Mouse (Mus musculus) G1E-ER4 (cell line): Measurements from ENCODE around the gene Fam181b. TPM values are rescaled to one million over a fixed set of nuclear protein-coding genes. Genes with fewer than 3 reads are reported as not detected.

Experiments
- GATA1 ChIP-seq: IDR thresholded peaks from one replicate; pipeline ENCODE4 v1.8.0; 2012; ENCODE audit warnings: low read length, inconsistent platforms
- polyA plus RNA-seq: library from polyadenylated mRNA; stranded (reverse); fragments of >175 nt; gene quantifications from 2 replicates; pipeline ENCODE4 v1.2.3, GENCODE M21; 2012

Fam181b gene
- not detected in 2 replicates for polyA plus RNA-seq

DNA sequence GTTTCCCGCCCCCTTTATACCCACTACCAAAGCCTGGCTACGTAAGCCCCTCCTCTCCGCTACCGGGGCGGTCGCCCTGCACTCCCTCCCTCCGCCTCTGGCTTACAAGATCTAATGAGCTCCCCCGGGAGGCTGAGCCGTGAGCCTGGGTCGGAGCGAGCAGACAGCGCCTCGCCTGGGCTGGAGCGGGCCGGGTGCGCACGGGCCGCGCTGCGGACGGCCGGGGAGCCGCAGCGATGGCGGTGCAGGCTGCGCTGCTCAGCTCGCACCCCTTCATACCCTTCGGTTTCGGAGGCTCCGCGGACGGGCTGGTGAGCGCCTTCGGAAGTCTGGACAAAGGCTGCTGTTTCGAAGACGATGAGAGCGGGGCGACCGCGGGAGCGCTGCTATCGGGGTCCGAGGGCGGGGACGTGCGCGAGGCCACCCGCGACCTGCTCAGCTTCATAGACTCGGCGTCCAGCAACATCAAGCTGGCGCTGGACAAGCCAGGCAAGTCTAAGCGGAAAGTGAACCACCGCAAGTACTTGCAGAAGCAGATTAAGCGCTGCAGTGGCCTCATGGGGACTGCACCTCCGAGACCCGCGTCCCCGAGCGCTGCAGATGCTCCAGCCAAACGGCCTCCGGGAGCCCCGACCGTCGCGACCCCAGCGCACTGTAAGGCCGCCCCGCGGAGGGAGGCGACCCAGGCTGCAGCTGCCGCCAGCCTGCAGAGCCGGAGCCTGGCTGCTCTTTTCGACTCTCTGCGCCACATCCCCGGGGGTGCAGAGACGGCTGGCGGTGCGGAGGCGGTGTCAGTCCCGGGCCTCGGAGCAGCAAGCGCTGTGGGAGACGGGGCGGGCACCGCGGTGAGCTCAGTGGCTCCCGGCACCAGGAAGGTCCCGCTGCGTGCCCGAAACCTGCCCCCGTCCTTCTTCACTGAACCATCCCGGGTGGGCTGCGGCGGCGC is at the start of gene Fam181b:
Gene Fam181b (plus strand): TSS at position 81 of the 946 bp plus-strand sequence.
- no peak for TF ChIP-seq GATA1

GRCm38 (mm10) chr7:93037763-93038471 is 41.7 kb upstream of the Fam181b start:
- no peak for TF ChIP-seq GATA1

DNA sequence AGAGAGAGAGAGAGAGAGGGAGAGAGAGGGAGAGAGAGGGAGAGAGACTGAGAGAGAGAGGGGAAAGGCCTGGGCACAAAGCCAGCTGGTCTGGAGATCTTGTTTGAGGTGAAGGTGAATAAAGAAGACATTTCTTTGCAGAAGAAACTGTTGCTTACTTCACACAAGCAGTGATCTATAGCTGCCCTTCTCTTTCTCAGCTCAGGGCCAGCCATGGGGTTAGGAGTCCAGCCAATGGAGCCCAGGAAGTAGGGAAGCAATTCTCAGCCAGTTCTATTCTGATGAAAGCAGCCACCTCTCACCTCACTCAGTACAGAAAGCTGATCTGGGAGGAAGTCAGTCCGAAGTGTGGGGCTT is 41.2 kb upstream of the Fam181b start:
- no peak for TF ChIP-seq GATA1

DNA sequence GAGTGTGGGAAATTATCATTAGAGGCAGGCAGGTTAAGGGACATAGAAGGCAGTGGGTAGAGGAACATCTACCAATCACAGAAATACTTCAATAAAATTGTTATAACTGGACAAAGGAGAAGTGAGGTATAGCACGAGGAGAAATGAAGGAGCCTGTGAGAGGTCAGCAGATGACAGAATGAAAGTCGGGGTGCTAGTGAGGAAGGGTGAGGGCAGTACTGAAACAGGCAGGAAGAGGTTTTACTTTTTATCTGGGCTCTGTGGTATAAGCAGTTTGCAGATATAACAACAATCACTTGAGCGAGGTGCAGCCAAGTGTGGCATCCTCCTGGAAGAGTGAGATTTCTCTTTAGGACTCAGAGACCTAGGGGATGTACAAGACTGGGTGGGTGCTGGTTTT is 40.1 kb upstream of the Fam181b start:
- no peak for TF ChIP-seq GATA1

DNA sequence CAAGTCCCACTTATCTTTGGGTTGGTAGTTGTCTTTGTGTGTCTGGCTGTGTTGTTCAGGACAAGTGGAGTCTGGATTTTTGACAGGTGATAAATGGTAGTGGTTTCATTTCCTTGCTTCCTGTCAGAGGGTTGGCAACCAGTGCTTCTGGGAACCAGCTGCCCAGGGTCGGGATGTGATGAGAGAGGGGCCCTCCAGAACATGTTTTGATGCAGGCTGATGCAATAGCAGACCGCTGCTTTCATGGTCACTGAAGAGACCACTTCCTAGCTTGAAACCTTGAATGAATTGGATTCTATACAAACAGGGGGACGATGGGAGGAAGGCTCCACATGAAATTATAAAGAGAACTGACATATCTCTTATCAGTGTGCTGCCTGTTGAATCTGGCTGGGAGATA is 35.3 kb upstream of the Fam181b start:
- TF ChIP-seq GATA1: no peak

DNA sequence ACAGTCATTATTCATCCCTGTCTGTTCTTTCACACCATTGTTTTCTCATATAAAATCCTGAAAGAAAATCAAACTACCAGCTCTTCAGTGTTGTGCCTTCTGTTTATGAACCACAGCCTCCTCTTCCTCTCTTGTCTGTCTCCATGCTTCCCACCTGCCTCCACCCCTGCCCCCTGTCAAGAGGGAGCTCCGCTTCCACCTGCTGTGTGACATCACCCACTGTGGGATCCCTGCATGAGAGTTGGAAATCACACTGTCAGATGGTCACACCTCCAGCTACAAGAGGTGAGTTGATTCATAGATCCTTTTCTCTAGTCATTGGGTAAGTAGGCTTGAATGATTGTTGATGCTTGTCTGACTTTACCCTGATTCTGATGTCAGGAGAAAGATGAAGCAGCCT is 34.9 kb upstream of the Fam181b start:
- no peak for TF ChIP-seq GATA1

DNA sequence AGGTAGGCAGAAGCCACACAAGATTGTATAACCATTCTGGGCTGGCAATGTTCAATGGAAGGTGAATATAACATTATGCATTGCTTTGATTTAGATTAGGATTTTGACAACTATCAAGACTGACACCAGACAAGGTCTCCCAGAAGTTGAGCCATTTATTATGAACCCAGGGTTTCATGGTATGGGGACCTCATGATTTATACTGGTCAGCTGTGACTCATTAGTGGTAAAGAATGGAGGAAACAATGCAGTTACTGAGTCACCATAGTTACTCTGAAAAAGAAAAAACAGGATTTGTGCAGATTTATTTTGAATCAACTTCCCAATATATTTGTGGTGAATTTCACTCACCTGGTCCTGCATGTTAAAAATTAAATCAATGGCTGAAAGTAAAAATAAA is 18.8 kb upstream of the Fam181b start:
- TF ChIP-seq GATA1: no peak

DNA sequence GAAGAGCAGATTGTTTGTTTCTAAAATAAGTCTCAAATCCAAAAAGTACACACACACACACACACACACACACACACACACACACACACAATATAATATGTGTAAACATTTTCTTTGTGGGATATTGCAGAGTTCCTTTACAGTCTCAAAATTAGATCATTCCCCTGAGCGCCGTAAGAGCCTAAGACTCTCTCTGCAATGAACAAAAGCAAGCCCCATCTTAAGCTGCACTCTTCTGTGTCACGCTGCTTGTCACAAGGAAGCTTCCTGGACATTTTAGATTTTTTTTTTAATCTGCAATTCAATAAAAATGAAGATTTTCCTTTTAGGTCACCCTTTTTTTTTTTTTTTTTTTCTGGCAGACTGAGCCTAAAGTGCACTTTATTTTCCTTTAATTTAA is 17.9 kb upstream of the Fam181b start:
- no peak for TF ChIP-seq GATA1

GRCm38 (mm10) chr7:93062189-93062588 is 17.5 kb upstream of the Fam181b start:
- no peak for TF ChIP-seq GATA1

DNA sequence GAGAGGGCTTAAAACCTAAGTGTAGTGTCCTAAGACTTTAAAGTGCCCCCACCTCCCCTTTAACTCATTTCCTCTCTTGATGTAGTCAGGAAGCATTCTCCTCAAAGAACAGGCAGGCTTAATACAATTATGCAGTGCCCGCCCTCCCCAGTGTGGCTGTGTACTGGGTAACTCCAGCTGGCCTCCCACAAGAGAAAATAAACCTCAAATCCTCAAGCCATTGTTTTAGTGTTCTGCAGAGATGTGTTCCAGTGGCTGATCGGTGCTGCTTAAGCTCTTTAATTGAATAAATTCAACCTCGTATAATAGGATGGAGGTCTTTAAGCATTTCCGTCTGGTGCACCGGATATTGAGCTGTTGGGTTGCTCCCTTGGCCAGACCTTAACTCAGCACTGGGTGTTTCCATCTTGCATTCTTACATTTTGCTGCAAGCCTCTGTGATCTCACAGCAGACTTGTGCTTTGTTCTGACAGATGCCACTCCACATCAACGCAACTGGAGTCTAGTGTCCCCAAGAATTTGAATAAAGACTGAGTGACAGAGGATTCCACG is 12.1 kb upstream of the Fam181b start:
- TF ChIP-seq GATA1: no peak

DNA sequence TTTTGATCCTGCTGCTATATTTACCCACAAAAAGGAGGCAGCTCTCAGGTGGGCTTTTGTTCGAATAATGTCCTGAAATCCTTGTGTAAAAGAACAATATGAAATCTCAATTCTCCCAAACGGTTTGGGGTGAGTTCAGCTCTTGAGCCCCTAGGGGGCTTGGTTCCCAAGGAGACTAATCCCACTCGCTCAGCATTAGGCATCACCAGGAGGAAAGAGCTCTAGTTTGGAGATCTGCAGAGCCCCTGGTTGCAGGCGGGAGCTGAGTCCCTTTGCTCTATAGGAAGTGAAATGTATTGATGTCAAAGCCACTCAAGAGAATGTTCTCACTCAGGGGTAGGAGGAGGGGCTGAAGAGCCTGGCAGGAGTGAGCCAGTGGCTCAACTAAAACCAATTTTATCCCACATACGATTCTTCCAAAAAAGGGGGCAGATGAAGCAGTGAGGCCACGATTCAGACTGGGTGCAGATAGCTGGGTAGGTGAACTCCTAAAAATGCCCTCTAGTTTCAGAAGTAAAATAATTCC is 3.2 kb upstream of the Fam181b start:
- TF ChIP-seq GATA1: no peak

GRCm38 (mm10) chr7:93079420-93079784 is 263 bp upstream of the Fam181b start:
- TF ChIP-seq GATA1: no peak

GRCm38 (mm10) chr7:93080731-93081430 is 1.2 kb downstream of the Fam181b start:
- TF ChIP-seq GATA1: no peak

- TF ChIP-seq GATA1: no peak
These were observed 13.8 kb downstream of the Fam181b start for GRCm38 (mm10) chr7:93093371-93094058.

DNA sequence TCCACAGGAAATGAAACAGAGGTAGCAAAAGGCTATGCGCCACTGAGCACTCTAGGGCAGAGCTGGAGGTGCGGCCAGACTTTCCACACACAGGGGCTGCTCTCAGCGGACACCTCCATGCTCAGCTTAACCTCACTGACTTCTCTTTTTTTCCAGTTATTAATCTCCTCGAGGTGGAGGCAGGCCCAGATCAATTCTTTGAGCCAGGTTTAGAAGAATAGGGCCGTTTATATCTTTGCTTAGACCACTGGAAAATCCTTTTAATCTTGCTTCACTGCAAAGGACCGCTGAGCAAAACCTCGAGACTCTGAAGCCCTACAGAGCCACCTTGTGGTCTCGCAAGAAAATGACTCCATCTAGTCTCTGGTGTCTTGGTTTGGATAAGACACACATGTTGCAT is 15.8 kb downstream of the Fam181b start:
- TF ChIP-seq GATA1: no peak
